Mouse (Mus musculus) intestine, embryonic 16.5 days (tissue): Measurements from ENCODE around the gene Wfdc3. TPM values are rescaled to one million over a fixed set of nuclear protein-coding genes. Genes with fewer than 3 reads are reported as not detected.

Source experiments
- ATAC-seq: fragments of 200-750 bp; cut with Nextera tagmentation; 2 replicates; pipeline ENCODE4 v1.8.0; 2017; ENCODE audit warnings: moderate TSS enrichment, moderate library complexity
- H3K27ac ChIP-seq: fragments of 300-500 bp; sonication (generic); 2 replicates; pipeline ENCODE4 v1.5.1; 2014; ENCODE audit warnings: mild to moderate bottlenecking, low read length
- H3K27me3 ChIP-seq: fragments of 300-500 bp; sonication (generic); replicated peaks from 2 replicates; pipeline ENCODE4 v1.6.1; 2014; ENCODE audit warnings: low read length, control low read depth, mixed read lengths; ENCODE audit not compliant: control insufficient read depth, insufficient read depth
- H3K36me3 ChIP-seq: fragments of 300-500 bp; sonication (generic); 2 replicates; pipeline ENCODE4 v1.6.1; 2014; ENCODE audit warnings: low read length, control low read depth; ENCODE audit not compliant: control insufficient read depth, insufficient read depth
- H3K4me1 ChIP-seq: fragments of 300-500 bp; sonication (generic); 2 replicates; pipeline ENCODE4 v1.6.1; 2014; ENCODE audit warnings: low read length, control low read depth, mixed read lengths; ENCODE audit not compliant: control insufficient read depth, insufficient read depth
- H3K4me2 ChIP-seq: fragments of 300-500 bp; sonication (generic); 2 replicates; pipeline ENCODE4 v1.6.1; 2014; ENCODE audit warnings: low read depth, low read length, control low read depth
- H3K4me3 ChIP-seq: fragments of 300-500 bp; sonication (generic); 2 replicates; pipeline ENCODE4 v1.5.1; 2014; ENCODE audit warnings: mild to moderate bottlenecking, low read length
- H3K9ac ChIP-seq: fragments of 300-500 bp; sonication (generic); 2 replicates; pipeline ENCODE4 v1.6.1; 2014; ENCODE audit warnings: low read depth, low read length
- H3K9me3 ChIP-seq: fragments of 300-500 bp; sonication (generic); 2 replicates; pipeline ENCODE4 v1.6.1; 2016; ENCODE audit warnings: low read length, control low read depth; ENCODE audit not compliant: control insufficient read depth
- WGBS: fragments of 180-500 bp; shearing (Covaris S2); extraction: QIAGEN DNeasy Blood & Tissue Kit; methylation state at CpG from one replicate; pipeline ENCODE4 v1.1.7; 2014; 5-methylcytosine and 5-hydroxymethylcytosine counted together
- polyA plus RNA-seq: library from polyadenylated mRNA; unstranded; fragments of >200 nt; fragmentation: Nextera tagmentation; extraction: Ambion mirVana; gene quantifications from 2 replicates; pipeline ENCODE4 v1.2.1, GENCODE M21; 2015

The Wfdc3 gene
- polyA plus RNA-seq, 1 experiment from 2014 or later: 1.8 TPM

- Histone ChIP-seq H3K27ac (no peak overlapping the region), H3K36me3 (no peaks in the 10 kb centered on the region), H3K4me1 (peaks cover 3% of the 10 kb centered on the region; the same call in 1 of the 2 replicates), H3K9ac (no peak overlapping the region), H3K4me3 (no peak overlapping the region), H3K4me2 (no peak overlapping the region), H3K9me3 (no peaks in the 10 kb centered on the region), H3K27me3 (no peaks in the 10 kb centered on the region)
- WGBS: 76% methylated on average over 5 of the region's 5 CpGs
- no peak for ATAC-seq
Measured at GRCm38 (mm10) chr2:164704235-164704634, 41.5 kb downstream of the Wfdc3 start.

- no peak for ATAC-seq
- 86% methylated on average over 5 of the region's 5 CpGs for WGBS
- peaks cover 3% of the 10 kb centered on the region; the same call in 1 of the 2 replicates for H3K4me1 ChIP-seq
Measured at GRCm38 (mm10) chr2:164701761-164702160, 44.0 kb downstream of the Wfdc3 start.

GRCm38 (mm10) chr2:164700959-164701358 is 44.8 kb downstream of the Wfdc3 start:
- H3K36me3 ChIP-seq: no peaks in the 10 kb centered on the region
- WGBS: 49% methylated on average over 5 of the region's 5 CpGs

More at GRCm38 (mm10) chr2:164701761-164702160, 44.0 kb downstream of the Wfdc3 start:
- Histone ChIP-seq H3K4me3 (no peak overlapping the region), H3K9ac (no peak overlapping the region), H3K36me3 (no peaks in the 10 kb centered on the region), H3K27me3 (no peaks in the 10 kb centered on the region), H3K27ac (no peak overlapping the region), H3K4me2 (no peak overlapping the region), H3K9me3 (no peaks in the 10 kb centered on the region)

DNA sequence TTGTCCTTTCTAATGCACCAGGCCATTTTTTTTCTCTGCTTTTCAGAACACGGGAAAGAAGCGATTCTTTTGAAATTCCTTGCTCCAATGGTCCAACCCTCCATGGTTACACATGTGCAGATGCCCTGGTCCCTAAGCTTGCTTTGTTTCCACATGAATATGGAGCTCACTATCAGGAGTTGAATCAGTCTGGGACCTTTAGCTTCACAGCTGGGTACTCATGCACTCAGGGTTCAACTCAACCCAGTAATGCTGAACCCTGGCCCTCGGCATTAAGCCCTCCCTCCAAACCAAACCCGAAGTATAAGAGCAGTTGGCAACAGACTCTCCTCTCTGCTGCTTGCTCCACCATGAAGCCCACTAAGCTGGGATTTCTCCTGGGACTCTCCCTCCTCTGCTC is 47.5 kb downstream of the Wfdc3 start, which contains the start of gene Spint4:
TSS of gene Spint4 (plus strand) at position 301 of the 400 bp plus-strand sequence.
- Histone ChIP-seq H3K4me3 (no peak within 1 kb of the TSS), H3K9ac (no peak within 1 kb of the TSS), H3K9me3 (no peaks in the 10 kb centered on the region), H3K4me2 (no peak within 1 kb of the TSS), H3K4me1 (peaks cover 3% of the 10 kb centered on the region; the same call in 1 of the 2 replicates), H3K36me3 (no peaks in the 10 kb centered on the region), H3K27ac (no peak within 1 kb of the TSS), H3K27me3 (no peaks in the 10 kb centered on the region)
- WGBS: 82% methylated on average over 4 of the region's 4 CpGs
- ATAC-seq: no peak

More at GRCm38 (mm10) chr2:164700959-164701358, 44.8 kb downstream of the Wfdc3 start:
- Histone ChIP-seq H3K4me1 (peaks cover 3% of the 10 kb centered on the region; the same call in 1 of the 2 replicates), H3K27ac (no peak overlapping the region), H3K9ac (no peak overlapping the region), H3K4me2 (no peak overlapping the region), H3K9me3 (no peaks in the 10 kb centered on the region), H3K4me3 (no peak overlapping the region), H3K27me3 (no peaks in the 10 kb centered on the region)
- peak; percentile 59 for ATAC-seq

- WGBS: 70% methylated on average over 3 of the region's 3 CpGs
- H3K9me3 ChIP-seq: no peaks in the 10 kb centered on the region
- no peaks in the 10 kb centered on the region for H3K27me3 ChIP-seq
- no peak within 1 kb of the TSS for H3K4me3 ChIP-seq
- H3K36me3 ChIP-seq: no peaks in the 10 kb centered on the region
- no peak within 1 kb of the TSS for H3K9ac ChIP-seq
- H3K4me1 ChIP-seq: peaks cover 2% of the 10 kb centered on the region; the same call in 1 of the 2 replicates
- ATAC-seq: no peak
- no peak within 1 kb of the TSS for H3K27ac ChIP-seq
- H3K4me2 ChIP-seq: no peak within 1 kb of the TSS
Measured at GRCm38 (mm10) chr2:164684807-164685206, 60.9 kb downstream of the Wfdc3 start, which contains the start of gene Wfdc13. Gene Wfdc13 (plus strand): TSS chr2:164685107.

Other genes with a start within 250 kb of the Wfdc3 start
- 59.1 and 61.4 TPM in 2 replicates for gene Pigt, start 248.4 kb downstream of the Wfdc3 start, polyA plus RNA-seq
- 36.8 and 42.4 TPM in 2 replicates for gene Wfdc2, start 183.5 kb downstream of the Wfdc3 start, polyA plus RNA-seq
- gene Spint3, start 172.5 kb downstream of the Wfdc3 start, polyA plus RNA-seq: not detected in 2 replicates
- 0.59 and 1.4 TPM in 2 replicates for gene Wfdc6a, start 160.5 kb downstream of the Wfdc3 start, polyA plus RNA-seq
- gene Eppin, start 152.3 kb downstream of the Wfdc3 start, polyA plus RNA-seq: not detected in 2 replicates
- not detected in 2 replicates for gene Wfdc6b, start 132.4 kb downstream of the Wfdc3 start, polyA plus RNA-seq
- not detected in 2 replicates for gene Wfdc8, start 132.3 kb downstream of the Wfdc3 start, polyA plus RNA-seq
- gene Wfdc16, start 107.1 kb downstream of the Wfdc3 start, polyA plus RNA-seq: not detected in 2 replicates
- gene Wfdc10, start 89.9 kb downstream of the Wfdc3 start, polyA plus RNA-seq: 0.34 TPM in 1 of 2 replicates, not detected in the other
- not detected in 2 replicates for gene Wfdc9, start 89.3 kb downstream of the Wfdc3 start, polyA plus RNA-seq
- not detected in 2 replicates for gene Wfdc11, start 71.8 kb downstream of the Wfdc3 start, polyA plus RNA-seq
- 0.17 and 0.21 TPM in 2 replicates for gene Wfdc13, start 60.8 kb downstream of the Wfdc3 start, polyA plus RNA-seq
- not detected in 2 replicates for gene Spint4, start 47.4 kb downstream of the Wfdc3 start, polyA plus RNA-seq
- not detected in 2 replicates for gene Spint5, start 30.6 kb downstream of the Wfdc3 start, polyA plus RNA-seq
- gene Dnttip1, start 52 bp upstream of the Wfdc3 start, polyA plus RNA-seq: 55.9 and 56.9 TPM in 2 replicates
- 360 and 426 TPM in 2 replicates for gene Ube2c, start 24.0 kb upstream of the Wfdc3 start, polyA plus RNA-seq
- gene Tnnc2, start 34.0 kb upstream of the Wfdc3 start, polyA plus RNA-seq: 3.2 and 3.9 TPM in 2 replicates
- 18.3 and 19.6 TPM in 2 replicates for gene Snx21, start 39.9 kb upstream of the Wfdc3 start, polyA plus RNA-seq
- 37.5 and 39.5 TPM in 2 replicates for gene Acot8, start 59.0 kb upstream of the Wfdc3 start, polyA plus RNA-seq
- gene Zswim3, start 59.2 kb upstream of the Wfdc3 start, polyA plus RNA-seq: 9.3 and 10.3 TPM in 2 replicates
- gene Zswim1, start 76.8 kb upstream of the Wfdc3 start, polyA plus RNA-seq: 11.7 and 13.4 TPM in 2 replicates
- not detected in 2 replicates for gene Spata25, start 82.6 kb upstream of the Wfdc3 start, polyA plus RNA-seq
- 418 and 551 TPM in 2 replicates for gene Ctsa, start 86.9 kb upstream of the Wfdc3 start, polyA plus RNA-seq
- gene Neurl2, start 87.5 kb upstream of the Wfdc3 start, polyA plus RNA-seq: 6.1 and 7.5 TPM in 2 replicates
- gene Pltp, start 111.8 kb upstream of the Wfdc3 start, polyA plus RNA-seq: 31.4 and 31.5 TPM in 2 replicates
- 57.9 and 64.0 TPM in 2 replicates for gene Pcif1, start 133.4 kb upstream of the Wfdc3 start, polyA plus RNA-seq
- 9.6 and 10.5 TPM in 2 replicates for gene Zfp335, start 165.8 kb upstream of the Wfdc3 start, polyA plus RNA-seq
- gene Mmp9, start 194.8 kb upstream of the Wfdc3 start, polyA plus RNA-seq: 7.6 and 9.3 TPM in 2 replicates
- gene Slc12a5, start 214.9 kb upstream of the Wfdc3 start, polyA plus RNA-seq: 0.23 and 0.32 TPM in 2 replicates